Comparison of ENCODE assay signal across 8 mouse cellular contexts in genomic region chr1:171246709-171247452, GRCm38 (mm10). TPM values are rescaled to one million over a fixed set of nuclear protein-coding genes. Genes with fewer than 3 reads are reported as not detected.
A peak's percentile ranks its signal among the peaks of the same experiment; 100 is the strongest.
DNase-seq lines count a peak whose midpoint lies in the region; ATAC-seq and TF ChIP-seq lines count a peak whose summit lies in the region.

No protein-coding gene starts in this region.

- WGBS in forebrain, embryonic 12.5 days: under 1% methylated on average over 41 of the region's 41 CpGs
- WGBS in heart, postnatal 0 days: under 1% methylated on average over 40 of the region's 41 CpGs
- under 1% methylated on average over 41 of the region's 41 CpGs for WGBS in liver, embryonic 16.5 days (ENCODE audit: insufficient replicate concordance)
- 1% methylated on average over 41 of the region's 41 CpGs for whole genome bisulfite sequencing in neural tube, embryonic 13.5 days

- TF ChIP-seq CTCF in E14TG2a.4 (conservative IDR thresholded peaks at IDR 0.05; ENCODE audit: low read length): peak; percentile 59
- TF ChIP-seq CTCF in heart, postnatal 0 days (IDR thresholded peaks at IDR 0.05; ENCODE audit: low read depth): peak; percentile 87
- TF ChIP-seq CTCF in testis, adult 2 months (IDR thresholded peaks at IDR 0.05; ENCODE audit: control insufficient read depth, insufficient read depth, insufficient replicate concordance, low read depth, low read length): peak; percentile 74; the same call in 1 of the 2 replicates

- peak; percentile 97 for DNase-seq in c-Kit-positive CD71-positive TER-119-positive erythroid progenitor cells, embryonic 14.5 days (ENCODE audit: low spot score)
- peak; percentile 99 for DNase-seq in heart, postnatal 0 days (ENCODE audit: low spot score)
- DNase-seq in kidney, postnatal 4 days: peak; percentile 98

- peak; percentile 84 for TF ChIP-seq POLR2A in testis, adult 2 months (IDR thresholded peaks at IDR 0.05; ENCODE audit: control insufficient read depth, low read depth, low read length)

- H3K4me1 ChIP-seq in E14TG2a.4 (replicated peaks; ENCODE audit: low read depth, low read length): peaks cover 74% of the 10 kb centered on the region
- peaks cover 47% of the 10 kb centered on the region for H3K4me1 ChIP-seq in forebrain, embryonic 12.5 days
- peaks cover 20% of the 10 kb centered on the region for H3K4me1 ChIP-seq in heart, postnatal 0 days (ENCODE audit: control insufficient read depth, insufficient read depth)
- peaks cover 20% of the 10 kb centered on the region for H3K4me1 ChIP-seq in liver, embryonic 16.5 days (ENCODE audit: control insufficient read depth, low read depth, low read length)
- peaks cover 61% of the 10 kb centered on the region for H3K4me1 ChIP-seq in neural tube, embryonic 13.5 days (replicated peaks)
- H3K4me1 ChIP-seq in testis, adult 2 months (ENCODE audit: control insufficient read depth, insufficient read depth, low read length): peaks cover 16% of the 10 kb centered on the region

- TF ChIP-seq EP300 in heart, postnatal 0 days (IDR thresholded peaks at IDR 0.05; ENCODE audit: low read depth): peak; percentile 84

- peak; percentile 93 for ATAC-seq in forebrain, embryonic 12.5 days (ENCODE audit: low FRiP score)
- ATAC-seq in heart, postnatal 0 days (ENCODE audit: insufficient read depth, low read depth): peak; percentile 91
- peak; percentile 95 for ATAC-seq in liver, embryonic 16.5 days (ENCODE audit: low read depth)
- peak; percentile 92 for ATAC-seq in neural tube, embryonic 13.5 days (ENCODE audit: low read depth)

- H3K4me2 ChIP-seq in forebrain, embryonic 12.5 days: peak overlapping the region; percentile 79
- H3K4me2 ChIP-seq in heart, postnatal 0 days (ENCODE audit: low read depth, low read length): peak overlapping the region; percentile 77
- H3K4me2 ChIP-seq in liver, embryonic 16.5 days (ENCODE audit: low read depth, low read length): peak overlapping the region; percentile 91
- peak overlapping the region; percentile 71 for H3K4me2 ChIP-seq in neural tube, embryonic 13.5 days

- H3K9ac ChIP-seq in forebrain, embryonic 12.5 days: peak overlapping the region; percentile 81
- peak overlapping the region; percentile 79 for H3K9ac ChIP-seq in heart, postnatal 0 days (replicated peaks; ENCODE audit: low read depth, low read length)
- H3K9ac ChIP-seq in liver, embryonic 16.5 days (ENCODE audit: low read depth, low read length): peak overlapping the region; percentile 74
- peak overlapping the region; percentile 89 for H3K9ac ChIP-seq in neural tube, embryonic 13.5 days

- peak overlapping the region; percentile 91 for H3K4me3 ChIP-seq in E14TG2a.4 (replicated peaks; ENCODE audit: low read length)
- H3K4me3 ChIP-seq in forebrain, embryonic 12.5 days (replicated peaks): peak overlapping the region; percentile 78
- H3K4me3 ChIP-seq in heart, postnatal 0 days (ENCODE audit: low read depth, low read length): peak overlapping the region; percentile 65
- peak overlapping the region; percentile 71 for H3K4me3 ChIP-seq in liver, embryonic 16.5 days (ENCODE audit: low read depth, low read length)
- peak overlapping the region; percentile 59 for H3K4me3 ChIP-seq in neural tube, embryonic 13.5 days
- peak overlapping the region; percentile 95 for H3K4me3 ChIP-seq in testis, adult 2 months (ENCODE audit: control insufficient read depth, low read depth, low read length)

- peaks cover 11% of the 10 kb centered on the region; the same call in 1 of the 2 replicates for H3K27me3 ChIP-seq in E14TG2a.4 (ENCODE audit: insufficient read depth, low read length)
- H3K27me3 ChIP-seq in forebrain, embryonic 12.5 days: no peaks in the 10 kb centered on the region
- H3K27me3 ChIP-seq in heart, postnatal 0 days (ENCODE audit: control insufficient read depth, insufficient read depth, low read length): no peaks in the 10 kb centered on the region
- peaks cover 20% of the 10 kb centered on the region for H3K27me3 ChIP-seq in liver, embryonic 16.5 days (ENCODE audit: control insufficient read depth, insufficient read depth, low read depth, low read length)
- H3K27me3 ChIP-seq in neural tube, embryonic 13.5 days: no peaks in the 10 kb centered on the region
- no peaks in the 10 kb centered on the region for H3K27me3 ChIP-seq in testis, adult 2 months (ENCODE audit: control insufficient read depth, insufficient read depth, low read length)

- no peaks in the 10 kb centered on the region for H3K9me3 ChIP-seq in E14TG2a.4 (ENCODE audit: low read length)
- H3K9me3 ChIP-seq in forebrain, embryonic 12.5 days: no peaks in the 10 kb centered on the region
- no peaks in the 10 kb centered on the region for H3K9me3 ChIP-seq in heart, postnatal 0 days (replicated peaks; ENCODE audit: control insufficient read depth, low read length)
- no peaks in the 10 kb centered on the region for H3K9me3 ChIP-seq in liver, embryonic 16.5 days (replicated peaks; ENCODE audit: control insufficient read depth, low read length)
- H3K9me3 ChIP-seq in neural tube, embryonic 13.5 days: no peaks in the 10 kb centered on the region

- H3K36me3 ChIP-seq in E14TG2a.4 (ENCODE audit: insufficient read depth, low read length): peaks cover 30% of the 10 kb centered on the region
- H3K36me3 ChIP-seq in forebrain, embryonic 12.5 days (replicated peaks): peaks cover 30% of the 10 kb centered on the region
- peaks cover 25% of the 10 kb centered on the region for H3K36me3 ChIP-seq in heart, postnatal 0 days (replicated peaks; ENCODE audit: control insufficient read depth, insufficient read depth, low read length)
- H3K36me3 ChIP-seq in liver, embryonic 16.5 days (ENCODE audit: control insufficient read depth, insufficient read depth): peaks cover 3% of the 10 kb centered on the region; the same call in 1 of the 2 replicates
- H3K36me3 ChIP-seq in neural tube, embryonic 13.5 days: peaks cover 35% of the 10 kb centered on the region
- no peaks in the 10 kb centered on the region for H3K36me3 ChIP-seq in testis, adult 2 months (ENCODE audit: control insufficient read depth, insufficient read depth, low read length)

- peak overlapping the region; percentile 80 for H3K27ac ChIP-seq in forebrain, embryonic 12.5 days
- peak overlapping the region; percentile 93 for H3K27ac ChIP-seq in heart, postnatal 0 days (ENCODE audit: low read depth)
- peak overlapping the region; percentile 86 for H3K27ac ChIP-seq in liver, embryonic 16.5 days (ENCODE audit: low read length)
- peak overlapping the region; percentile 83 for H3K27ac ChIP-seq in neural tube, embryonic 13.5 days (replicated peaks)
- H3K27ac ChIP-seq in testis, adult 2 months (ENCODE audit: control insufficient read depth, insufficient read depth, low read depth, low read length): peak overlapping the region; percentile 88

RNA-seq across cellular contexts. Expression of gene Adamts4, which starts 3.3 kb away (rescaled TPM):
- 8.9 TPM in 2 replicates for polyA plus RNA-seq in forebrain, embryonic 12.5 days (2016; fragmentation: Nextera tagmentation; extraction: Ambion mirVana)
- total RNA-seq in heart, postnatal 0 days (2014; rRNA removed; ENCODE audit: low replicate concordance): 4.1 and 5.5 TPM in 2 replicates
- 3.8 and 3.9 TPM in 2 replicates for polyA plus RNA-seq in heart, postnatal 0 days (2015; fragmentation: Nextera tagmentation; extraction: Ambion mirVana)
- polyA plus RNA-seq in liver, embryonic 16.5 days (2015; fragmentation: Nextera tagmentation; extraction: Ambion mirVana): 0.48 and 0.64 TPM in 2 replicates
- polyA plus RNA-seq in neural tube, embryonic 13.5 days (2015; fragmentation: Nextera tagmentation; extraction: Ambion mirVana): 3.0 and 4.3 TPM in 2 replicates
- 0.52 and 1.0 TPM in 2 replicates for polyA plus RNA-seq in testis, adult 2 months (2012; rRNA removed)

RNA-seq across cellular contexts. Expression of gene Ndufs2, which starts 4.3 kb away (rescaled TPM):
- 209 and 213 TPM in 2 replicates for polyA plus RNA-seq in forebrain, embryonic 12.5 days (2016; fragmentation: Nextera tagmentation; extraction: Ambion mirVana)
- 962 and 1,127 TPM in 2 replicates for total RNA-seq in heart, postnatal 0 days (2014; rRNA removed; ENCODE audit: low replicate concordance)
- polyA plus RNA-seq in heart, postnatal 0 days (2015; fragmentation: Nextera tagmentation; extraction: Ambion mirVana): 998 and 1,009 TPM in 2 replicates
- 138 and 143 TPM in 2 replicates for polyA plus RNA-seq in liver, embryonic 16.5 days (2015; fragmentation: Nextera tagmentation; extraction: Ambion mirVana)
- 257 and 263 TPM in 2 replicates for polyA plus RNA-seq in neural tube, embryonic 13.5 days (2015; fragmentation: Nextera tagmentation; extraction: Ambion mirVana)
- polyA plus RNA-seq in testis, adult 2 months (2012; rRNA removed): 86.0 and 91.4 TPM in 2 replicates

RNA-seq across cellular contexts. Expression of gene Fcer1g, which starts 12.7 kb away (rescaled TPM):
- 12.6 and 15.3 TPM in 2 replicates for polyA plus RNA-seq in forebrain, embryonic 12.5 days (2016; fragmentation: Nextera tagmentation; extraction: Ambion mirVana)
- 22.7 and 60.5 TPM in 2 replicates for total RNA-seq in heart, postnatal 0 days (2014; rRNA removed; ENCODE audit: low replicate concordance)
- 24.6 TPM in 2 replicates for polyA plus RNA-seq in heart, postnatal 0 days (2015; fragmentation: Nextera tagmentation; extraction: Ambion mirVana)
- polyA plus RNA-seq in liver, embryonic 16.5 days (2015; fragmentation: Nextera tagmentation; extraction: Ambion mirVana): 111 and 128 TPM in 2 replicates
- polyA plus RNA-seq in neural tube, embryonic 13.5 days (2015; fragmentation: Nextera tagmentation; extraction: Ambion mirVana): 38.6 and 38.7 TPM in 2 replicates
- 5.8 and 8.2 TPM in 2 replicates for polyA plus RNA-seq in testis, adult 2 months (2012; rRNA removed)

RNA-seq across cellular contexts. Expression of gene Apoa2, which starts 22.0 kb away (rescaled TPM):
- polyA plus RNA-seq in forebrain, embryonic 12.5 days (2016; fragmentation: Nextera tagmentation; extraction: Ambion mirVana): 1.5 and 2.6 TPM in 2 replicates
- total RNA-seq in heart, postnatal 0 days (2014; rRNA removed; ENCODE audit: low replicate concordance): 14.5 TPM in 1 of 2 replicates, not detected in the other
- 4.0 and 4.5 TPM in 2 replicates for polyA plus RNA-seq in heart, postnatal 0 days (2015; fragmentation: Nextera tagmentation; extraction: Ambion mirVana)
- 8,709 and 8,864 TPM in 2 replicates for polyA plus RNA-seq in liver, embryonic 16.5 days (2015; fragmentation: Nextera tagmentation; extraction: Ambion mirVana)
- polyA plus RNA-seq in neural tube, embryonic 13.5 days (2015; fragmentation: Nextera tagmentation; extraction: Ambion mirVana): 4.1 and 6.8 TPM in 2 replicates
- polyA plus RNA-seq in testis, adult 2 months (2012; rRNA removed): 8.0 and 8.3 TPM in 2 replicates

RNA-seq across cellular contexts. Expression of gene B4galt3, which starts 23.2 kb away (rescaled TPM):
- polyA plus RNA-seq in forebrain, embryonic 12.5 days (2016; fragmentation: Nextera tagmentation; extraction: Ambion mirVana): 78.1 and 78.6 TPM in 2 replicates
- 28.9 and 55.0 TPM in 2 replicates for total RNA-seq in heart, postnatal 0 days (2014; rRNA removed; ENCODE audit: low replicate concordance)
- 32.6 and 34.3 TPM in 2 replicates for polyA plus RNA-seq in heart, postnatal 0 days (2015; fragmentation: Nextera tagmentation; extraction: Ambion mirVana)
- polyA plus RNA-seq in liver, embryonic 16.5 days (2015; fragmentation: Nextera tagmentation; extraction: Ambion mirVana): 22.6 and 23.2 TPM in 2 replicates
- polyA plus RNA-seq in neural tube, embryonic 13.5 days (2015; fragmentation: Nextera tagmentation; extraction: Ambion mirVana): 94.0 and 97.8 TPM in 2 replicates
- polyA plus RNA-seq in testis, adult 2 months (2012; rRNA removed): 25.0 and 32.3 TPM in 2 replicates

Comparison
In these comparisons a context has a peak if more than half of its experiments do, and no peak if none do; other contexts are left out.
1. Peak in every context shown above with its lines: DNase-seq, ATAC-seq, H3K4me3 ChIP-seq and H3K27ac ChIP-seq.